Mouse (Mus musculus) activated CD4-positive, CD25-positive, alpha-beta regulatory T cell, adult 4 months (primary cell): ENCODE measurements around the gene Ubap2l. TPM values are rescaled to one million over a fixed set of nuclear protein-coding genes. Genes with fewer than 3 reads are reported as not detected.

ENCODE experiments used
- ATAC-seq: one replicate; pipeline ENCODE4 v1.8.0; 2017
- polyA plus RNA-seq, 2 experiments: library from polyadenylated mRNA; unstranded; fragments of 100-300 nt; shearing (Covaris generic); gene quantifications; one replicate each; pipeline ENCODE4 v1.2.1; 2017

Gene Ubap2l
- polyA plus RNA-seq, 2 experiments from 2014 or later, result 189 to 209 TPM

GRCm38 (mm10) chr3:90065553-90065952 is 13.1 kb upstream of the Ubap2l start:
- ATAC-seq, result no peak

- no peak for ATAC-seq
Measured at GRCm38 (mm10) chr3:90064383-90064782, 12.0 kb upstream of the Ubap2l start.

- no peak for ATAC-seq
Measured at GRCm38 (mm10) chr3:90062539-90062938, 10.1 kb upstream of the Ubap2l start.

GRCm38 (mm10) chr3:90061549-90061948 is 9.1 kb upstream of the Ubap2l start:
- no peak for ATAC-seq

- ATAC-seq, result peak; percentile 26
Measured at GRCm38 (mm10) chr3:90051441-90052350, 732 bp downstream of the Ubap2l start, which contains the start of gene 4933434E20Rik. TSS of gene 4933434E20Rik (plus strand) at chr3:90051636.

- no peak for ATAC-seq
Measured at GRCm38 (mm10) chr3:90049691-90050090, 2.7 kb downstream of the Ubap2l start.

- ATAC-seq, result no peak
Measured at GRCm38 (mm10) chr3:90036263-90036662, 16.2 kb downstream of the Ubap2l start.

GRCm38 (mm10) chr3:90034653-90035052 is 17.8 kb downstream of the Ubap2l start:
- ATAC-seq, result no peak

GRCm38 (mm10) chr3:90016626-90017025 is 35.8 kb downstream of the Ubap2l start:
- no peak for ATAC-seq

- ATAC-seq, result no peak
Measured at GRCm38 (mm10) chr3:90010291-90010690, 42.1 kb downstream of the Ubap2l start.

- ATAC-seq, result no peak
Measured at GRCm38 (mm10) chr3:90004091-90004796, 48.2 kb downstream of the Ubap2l start.

- ATAC-seq, result no peak
Measured at GRCm38 (mm10) chr3:89999830-90000229, 52.6 kb downstream of the Ubap2l start.

- ATAC-seq, result no peak
Measured at GRCm38 (mm10) chr3:89999090-89999489, 53.3 kb downstream of the Ubap2l start.

- peak; percentile 90 for ATAC-seq
Measured at GRCm38 (mm10) chr3:89998612-89999054, 53.8 kb downstream of the Ubap2l start, which contains the start of gene Hax1. TSS of gene Hax1 (minus strand) at chr3:89998780.

- no peak for ATAC-seq
Measured at GRCm38 (mm10) chr3:89997791-89998495, 54.5 kb downstream of the Ubap2l start.

- ATAC-seq, result no peak
Measured at GRCm38 (mm10) chr3:89994807-89995515, 57.5 kb downstream of the Ubap2l start.

- no peak for ATAC-seq
Measured at GRCm38 (mm10) chr3:89987822-89988221, 64.6 kb downstream of the Ubap2l start.

GRCm38 (mm10) chr3:89987211-89987610 is 65.2 kb downstream of the Ubap2l start:
- no peak for ATAC-seq

- no peak for ATAC-seq
Measured at GRCm38 (mm10) chr3:89982426-89982825, 70.0 kb downstream of the Ubap2l start.

- no peak for ATAC-seq
Measured at GRCm38 (mm10) chr3:89976859-89977258, 75.6 kb downstream of the Ubap2l start.

- no peak for ATAC-seq
Measured at GRCm38 (mm10) chr3:89968509-89968908, 83.9 kb downstream of the Ubap2l start.

GRCm38 (mm10) chr3:89966946-89967345 is 85.5 kb downstream of the Ubap2l start:
- ATAC-seq, result no peak
